Mouse (Mus musculus): ENCODE measurements around the gene Olfr666. TPM values are rescaled to one million over a fixed set of nuclear protein-coding genes. Genes with fewer than 3 reads are reported as not detected.
"Not testable (repeated sequence)": the region's sequence is repeated elsewhere in the genome, so short reads cannot be mapped to it uniquely, and the experiment has no call there.

Olfr666 gene
- total RNA-seq (2021): not detected
- long read RNA-seq, experiment 1: 0 reads
- long read RNA-seq, experiment 2: 0 reads

DNA sequence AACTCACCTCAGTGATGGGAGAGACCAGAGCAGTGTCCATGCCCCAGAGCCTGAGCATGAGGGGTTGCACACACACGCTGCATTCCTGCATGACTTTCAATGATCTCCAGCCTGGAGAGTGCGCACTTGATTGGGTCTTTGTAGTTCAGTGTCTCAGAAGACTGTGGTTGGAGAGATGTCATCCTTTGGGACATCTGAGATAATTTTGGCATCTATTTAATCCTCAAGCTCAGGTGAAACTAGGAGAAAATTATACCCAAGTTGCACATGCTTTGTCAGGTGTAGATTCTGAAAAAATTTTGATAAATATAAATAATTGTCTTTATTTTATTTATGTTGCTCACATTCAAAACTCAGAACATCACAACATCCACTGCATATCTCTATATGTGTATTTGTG lies at the start of gene Olfr666:
Gene Olfr666, minus strand, starts transcription at position 101 of the 400 bp plus-strand sequence.
- no peak for DNase-seq
- intact Hi-C loops (cut with DNase I): no loop called here

DNA sequence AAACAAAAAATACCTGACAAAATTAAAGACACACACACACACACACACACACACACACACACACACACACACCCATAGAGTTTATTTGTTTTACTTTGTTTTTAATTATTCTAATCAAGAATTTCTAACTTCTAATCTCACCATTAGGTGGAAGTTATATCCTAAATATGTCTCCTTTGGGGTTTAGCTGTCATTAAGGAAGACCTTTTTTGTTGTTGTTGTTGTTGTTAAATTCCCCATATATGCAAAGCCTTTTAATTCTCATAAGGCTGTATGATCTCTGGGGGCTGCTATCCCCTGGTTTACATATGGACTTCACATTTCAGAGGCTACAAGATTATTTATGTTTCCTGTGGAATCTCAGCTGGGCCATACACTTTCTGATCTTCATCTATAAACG lies 38.2 kb upstream of the Olfr666 start, which contains the start of gene Olfr669:
Gene Olfr669, plus strand, starts transcription at position 301 of the 400 bp plus-strand sequence.
- DNase-seq: no peak
- intact Hi-C loops (cut with DNase I): no loop called here

DNA sequence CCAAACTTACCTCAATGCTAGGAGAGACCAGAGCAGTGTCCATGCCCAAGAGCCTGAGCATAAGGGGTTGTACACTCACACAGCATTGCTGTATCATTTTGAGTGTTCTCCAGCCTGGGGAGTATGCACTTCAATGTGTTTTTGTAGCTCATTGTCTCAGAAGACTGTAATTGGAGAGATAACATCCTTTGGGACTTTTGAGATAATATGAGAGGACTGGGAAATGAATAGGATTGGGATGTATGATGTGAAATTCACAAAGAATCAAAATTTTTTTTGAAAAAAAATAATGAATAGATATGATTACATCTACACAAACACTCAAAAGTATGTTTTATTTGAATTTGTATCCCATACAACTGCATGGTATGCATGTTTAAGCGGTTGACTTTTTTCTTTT lies 32.2 kb upstream of the Olfr666 start, which contains the start of gene Olfr668:
Gene Olfr668, minus strand, starts transcription at position 101 of the 400 bp plus-strand sequence.
- DNase-seq: no peak
- intact Hi-C loops (cut with DNase I): no loop called here

DNA sequence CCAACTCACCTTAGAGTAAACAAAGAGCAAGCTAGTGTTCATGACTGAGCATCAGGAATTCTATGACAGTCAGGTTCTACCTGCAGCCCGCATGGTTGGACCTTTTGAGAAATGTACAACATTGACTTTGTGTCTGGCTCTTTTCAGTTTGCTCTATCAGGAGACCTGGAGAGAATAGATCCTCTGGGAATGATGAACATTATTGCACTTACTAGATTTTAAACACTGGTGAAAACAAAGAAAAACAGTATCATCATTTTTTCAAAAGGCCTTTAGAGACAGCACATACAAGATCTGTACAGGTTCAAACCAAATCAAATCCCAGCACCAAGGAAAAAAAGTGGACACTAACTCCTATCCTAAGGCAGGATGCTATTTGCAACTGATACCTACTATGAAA lies 25.6 kb upstream of the Olfr666 start, which contains the start of gene Olfr667:
Gene Olfr667, minus strand, starts transcription at position 101 of the 400 bp plus-strand sequence.
- no peak for DNase-seq
- intact Hi-C loops (cut with DNase I): no loop called here

DNA sequence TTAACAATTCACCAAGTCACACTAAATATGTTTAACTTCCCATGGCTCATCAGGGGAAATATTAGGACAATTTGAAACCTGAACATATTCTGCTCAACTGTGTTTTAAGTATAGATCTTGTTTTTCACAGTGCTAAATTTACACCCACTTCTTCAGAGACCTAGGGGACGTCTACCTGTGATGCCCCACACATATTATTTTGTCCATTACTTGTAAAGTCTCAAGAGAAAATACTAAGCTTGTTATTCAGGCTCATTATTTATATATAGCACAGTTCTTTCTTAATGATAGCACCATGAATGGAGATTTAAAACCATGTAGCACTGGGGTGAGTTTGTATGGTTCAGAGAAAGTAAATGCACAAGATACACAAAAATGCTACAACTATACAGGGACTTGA lies 18.0 kb downstream of the Olfr666 start, which contains the start of gene Olfr665:
Gene Olfr665, plus strand, starts transcription at position 301 of the 400 bp plus-strand sequence.
- intact Hi-C loops (cut with DNase I): no loop called here
- DNase-seq: no peak

DNA sequence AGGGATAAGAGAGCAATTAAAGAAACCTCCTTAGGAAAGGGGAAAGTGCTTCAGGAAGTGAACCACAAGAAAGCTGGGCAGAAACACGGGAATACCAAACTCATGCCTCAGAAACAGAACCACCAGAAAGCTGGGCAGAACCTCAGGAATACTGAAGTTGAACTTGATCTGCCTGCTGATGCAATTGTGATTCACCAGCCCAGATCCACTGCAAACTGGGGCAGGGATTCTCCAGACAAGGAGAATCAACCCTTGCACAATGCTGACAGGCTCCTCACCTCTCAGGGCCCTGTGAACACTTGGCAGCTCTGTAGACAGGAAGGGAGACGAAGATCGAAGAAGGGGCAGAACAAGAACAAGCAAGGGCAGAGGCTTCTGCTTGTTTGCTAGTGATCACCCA lies 34.4 kb downstream of the Olfr666 start:
- intact Hi-C loops (cut with DNase I): no loop called here

DNA sequence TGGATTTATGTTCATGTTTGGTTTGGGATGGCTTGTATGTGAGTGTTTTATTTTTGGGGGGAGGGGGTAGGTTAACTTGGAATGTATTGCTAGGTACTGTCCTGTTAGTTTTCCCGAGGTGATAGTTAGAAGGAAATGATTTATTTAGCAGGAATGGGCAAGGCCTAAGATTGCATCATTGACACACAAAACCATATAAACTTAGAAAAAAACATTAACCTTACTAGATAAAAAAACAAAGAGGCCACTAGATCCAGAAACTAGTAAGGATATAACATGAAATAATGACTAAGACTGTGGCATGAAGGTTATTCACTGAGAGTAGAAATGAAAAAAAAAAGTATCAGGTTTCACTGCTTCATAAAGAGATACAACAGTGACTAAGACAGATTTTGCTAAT lies 38.1 kb downstream of the Olfr666 start:
- intact Hi-C loops (cut with DNase I): no loop called here
- no peak for DNase-seq

More for the DNA sequence above, 34.4 kb downstream of the Olfr666 start:
- DNase-seq: no peak

DNA sequence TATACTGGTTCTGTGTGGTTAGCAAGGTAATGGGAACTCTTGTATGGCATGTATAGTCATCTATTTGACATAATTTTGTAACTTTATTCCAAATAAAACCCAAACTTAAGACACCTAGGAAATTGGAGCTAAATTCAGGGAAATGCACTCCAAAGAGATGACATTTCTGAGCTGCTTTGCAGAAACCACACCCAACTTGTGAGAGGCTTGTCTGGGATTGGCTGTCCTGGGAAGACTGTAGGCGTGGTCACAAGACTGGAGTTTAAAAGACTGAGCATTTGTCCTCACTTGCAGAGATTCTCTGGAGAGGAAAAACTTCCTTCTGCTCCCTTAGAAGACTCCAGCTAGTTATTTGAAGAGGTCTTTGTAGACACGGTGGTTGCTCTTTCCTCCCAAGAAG lies 39.0 kb downstream of the Olfr666 start, which contains the start of gene Usp17la:
Gene Usp17la, plus strand, starts transcription at position 301 of the 400 bp plus-strand sequence.
- intact Hi-C loops (cut with DNase I): not testable (repeated sequence)

DNA sequence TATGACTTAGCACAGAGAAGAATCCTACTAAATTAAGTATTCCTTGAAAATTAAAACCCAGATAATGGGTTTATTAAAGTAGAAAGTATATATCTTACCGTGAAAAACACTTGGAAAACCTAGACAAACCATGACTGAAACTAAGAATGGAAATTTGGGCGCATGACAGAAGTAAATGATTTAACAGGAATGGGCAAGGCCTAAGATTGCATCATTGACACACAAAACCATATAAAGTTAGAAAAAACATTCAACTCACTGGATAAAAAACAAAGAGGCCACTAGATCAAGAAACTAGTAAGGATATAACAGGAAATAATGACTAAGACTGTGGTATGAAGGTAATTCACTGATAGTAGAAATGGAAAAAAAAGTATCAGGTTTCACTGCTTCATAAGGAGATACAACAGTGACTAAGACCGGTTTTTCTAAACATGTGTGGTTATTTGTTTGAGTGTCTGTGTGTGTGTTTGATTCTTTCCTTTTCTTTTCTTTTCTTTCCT lies 40.5 kb downstream of the Olfr666 start:
- intact Hi-C loops (cut with DNase I): no loop called here
- no peak for DNase-seq

More for the DNA sequence above, 39.0 kb downstream of the Olfr666 start, which contains the start of gene Usp17la:
- not testable (repeated sequence) for DNase-seq

DNA sequence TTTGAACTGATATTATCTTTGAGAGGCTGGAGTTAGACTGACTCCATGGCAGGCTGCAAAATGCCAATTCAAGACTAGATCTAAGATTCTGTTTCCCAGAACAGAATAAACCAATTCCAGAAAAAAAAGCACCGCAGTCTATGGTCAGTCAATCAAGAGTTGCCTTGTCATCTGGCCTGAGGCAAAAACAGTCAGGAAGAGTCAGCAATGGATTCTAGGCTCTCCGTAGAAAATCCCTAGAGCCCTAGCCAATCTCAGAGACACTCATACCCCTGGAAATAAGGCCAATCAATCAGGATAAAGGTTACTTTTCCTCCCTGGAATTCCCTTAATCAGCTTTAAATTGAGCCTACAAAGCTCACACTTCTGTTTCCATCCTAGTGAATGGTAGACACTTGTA lies 44.2 kb downstream of the Olfr666 start:
- intact Hi-C loops (cut with DNase I); DNase-seq: not testable (repeated sequence)

DNA sequence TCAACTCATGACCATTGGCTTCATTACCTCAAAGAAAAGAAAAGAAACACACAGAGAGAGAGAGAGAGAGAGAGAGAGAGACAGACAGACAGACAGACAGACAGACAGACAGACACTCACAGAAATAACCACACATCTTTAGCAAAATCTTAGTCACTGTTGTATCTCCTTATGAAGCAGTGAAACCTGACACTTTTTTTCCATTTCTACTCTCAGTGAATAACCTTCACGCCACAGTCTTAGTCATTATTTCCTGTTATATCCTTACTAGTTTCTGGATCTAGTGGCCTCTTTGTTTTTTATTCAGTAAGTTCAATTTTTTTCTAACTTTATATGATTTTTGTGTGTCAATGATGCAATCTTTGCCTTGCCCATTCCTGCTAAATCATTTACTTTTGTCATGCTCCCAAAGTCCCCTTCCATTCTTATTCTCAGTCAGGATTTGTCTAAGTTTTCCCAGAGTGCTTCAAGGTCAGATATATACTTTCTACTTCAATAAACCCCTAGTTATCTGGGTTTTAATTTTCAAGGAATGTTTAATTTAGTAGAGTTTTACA lies 51.9 kb downstream of the Olfr666 start:
- intact Hi-C loops (cut with DNase I): no loop called here
- DNase-seq: no peak

DNA sequence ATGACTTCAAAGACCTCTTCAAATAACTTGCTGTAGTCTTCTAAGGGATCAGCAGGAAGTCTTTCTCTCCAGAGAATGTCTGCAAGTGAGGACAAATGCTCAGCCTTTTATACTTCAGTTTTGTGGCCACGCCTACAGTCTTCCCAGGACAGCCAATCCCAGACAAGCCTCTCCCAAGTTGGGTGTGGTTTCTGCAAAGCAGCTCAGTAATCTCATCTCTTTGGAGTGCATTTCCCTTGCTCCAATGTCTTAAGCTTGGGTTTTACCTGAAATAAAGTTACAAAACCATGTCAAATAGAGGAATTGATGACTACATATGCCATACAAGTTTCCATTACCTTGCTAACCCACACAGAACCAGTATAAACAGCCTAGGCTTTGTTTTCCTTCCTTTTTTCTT lies 53.2 kb downstream of the Olfr666 start, which contains the start of gene Usp17lb:
Gene Usp17lb, minus strand, starts transcription at position 101 of the 400 bp plus-strand sequence.
- intact Hi-C loops (cut with DNase I): no loop called here

More for the DNA sequence above, 53.2 kb downstream of the Olfr666 start, which contains the start of gene Usp17lb:
- no peak for DNase-seq

Other genes starting within 250 kb of the Olfr666 start
- gene Olfr658, start 248.6 kb downstream of the Olfr666 start, total RNA-seq (2021): not detected
- not detected for gene Olfr659, start 229.2 kb downstream of the Olfr666 start, total RNA-seq (2021)
- not detected for gene Olfr661, start 209.5 kb downstream of the Olfr666 start, total RNA-seq (2021)
- gene Usp17le, start 118.5 kb downstream of the Olfr666 start, total RNA-seq (2021): not detected
- gene Usp17lb, start 53.3 kb downstream of the Olfr666 start, total RNA-seq (2021): not detected
- gene Usp17la, start 38.9 kb downstream of the Olfr666 start, total RNA-seq (2021): not detected
- gene Olfr665, start 17.9 kb downstream of the Olfr666 start, total RNA-seq (2021): not detected
- not detected for gene Olfr667, start 25.5 kb upstream of the Olfr666 start, total RNA-seq (2021)
- gene Olfr668, start 32.1 kb upstream of the Olfr666 start, total RNA-seq (2021): not detected
- not detected for gene Olfr669, start 38.3 kb upstream of the Olfr666 start, total RNA-seq (2021)
- gene Olfr670, start 66.7 kb upstream of the Olfr666 start, total RNA-seq (2021): not detected
- gene Olfr671, start 83.2 kb upstream of the Olfr666 start, total RNA-seq (2021): not detected
- gene Olfr672, start 106.1 kb upstream of the Olfr666 start, total RNA-seq (2021): not detected
- gene Olfr675, start 132.5 kb upstream of the Olfr666 start, total RNA-seq (2021): not detected
- gene Olfr676, start 136.7 kb upstream of the Olfr666 start, total RNA-seq (2021): not detected
- not detected for gene Olfr677, start 155.4 kb upstream of the Olfr666 start, total RNA-seq (2021)
- not detected for gene Olfr678, start 168.5 kb upstream of the Olfr666 start, total RNA-seq (2021)
- gene Olfr679, start 185.3 kb upstream of the Olfr666 start, total RNA-seq (2021): not detected
- gene Olfr680-ps1, start 196.9 kb upstream of the Olfr666 start, total RNA-seq (2021): not detected
- not detected for gene Olfr681, start 220.9 kb upstream of the Olfr666 start, total RNA-seq (2021)